Mouse (Mus musculus): Measurements from ENCODE around the gene Eng. TPM values are rescaled to one million over a fixed set of nuclear protein-coding genes. Genes with fewer than 3 reads are reported as not detected.
A peak's percentile ranks its signal among the peaks of the same experiment; 100 is the strongest.

The Eng gene
- total RNA-seq, 1 experiment: 18.3 TPM

GRCm38 (mm10) chr2:32604631-32605030, 41.8 kb upstream of the Eng start:
- Histone ChIP-seq H3K4me1 (ENCODE audit: control insufficient read depth in 2 of 2, insufficient read depth in 2 of 2, low read length in 2 of 2, poor library complexity in 1 of 2) (peaks cover 2 to 14% of the 10 kb centered on the region in 2 experiments; a peak in 2 of 4 replicates), H3K9me3 (ENCODE audit: control insufficient read depth, insufficient read depth, low read depth, low read length) (no peaks in the 10 kb centered on the region), H3K36me3 (ENCODE audit: control insufficient read depth, insufficient read depth, low read length, poor library complexity, severe bottlenecking) (no peaks in the 10 kb centered on the region), H3K27ac (ENCODE audit: insufficient read depth, low read depth, low read length, poor library complexity, severe bottlenecking) (no peak overlapping the region), H3K9ac (ENCODE audit: insufficient read depth, low read depth, low read length, poor library complexity, severe bottlenecking) (no peak overlapping the region), H3K4me3 (ENCODE audit: insufficient read depth in 1 of 2, low read depth in 1 of 2, low read length in 2 of 2, poor library complexity in 1 of 2, severe bottlenecking in 1 of 2) (no peak overlapping the region)
- TF ChIP-seq ZC3H11A (IDR thresholded peaks at IDR 0.05; ENCODE audit: borderline replicate concordance, low read depth, low read length) (no peak), HCFC1 (IDR thresholded peaks at IDR 0.05; ENCODE audit: borderline replicate concordance, insufficient read depth, low read length) (no peak), MAFK (IDR thresholded peaks at IDR 0.05; ENCODE audit: insufficient read depth, low read depth, low read length) (no peak), CHD2 (IDR thresholded peaks at IDR 0.05; ENCODE audit: low read depth, low read length) (no peak), ZNF384 (IDR thresholded peaks at IDR 0.05; ENCODE audit: low read depth, low read length) (no peak)
- in situ Hi-C loops (cut with MboI; ENCODE audit: low sequenced_read_pairs in 2 of 2, unreplicated experiment in 2 of 2): no loop called here
- DNase-seq (ENCODE audit: low read depth, low spot score): no peak

GRCm38 (mm10) chr2:32606161-32607142, 39.9 kb upstream of the Eng start:
- H3K27ac ChIP-seq (ENCODE audit: insufficient read depth, low read depth, low read length, poor library complexity, severe bottlenecking): no peak overlapping the region; the same call in 1 of the 2 replicates
- H3K4me3 ChIP-seq (ENCODE audit: insufficient read depth in 1 of 2, low read depth in 1 of 2, low read length in 2 of 2, poor library complexity in 1 of 2, severe bottlenecking in 1 of 2): peak overlapping the region; percentile 84 to 95
- H3K9me3 ChIP-seq (ENCODE audit: control insufficient read depth, insufficient read depth, low read depth, low read length): no peaks in the 10 kb centered on the region
- in situ Hi-C loops (cut with MboI; ENCODE audit: low sequenced_read_pairs in 2 of 2, unreplicated experiment in 2 of 2): no loop called here
- H3K9ac ChIP-seq (ENCODE audit: insufficient read depth, low read depth, low read length, poor library complexity, severe bottlenecking): peak overlapping the region; percentile 82
- DNase-seq (ENCODE audit: low read depth, low spot score): peak; percentile 80
- H3K36me3 ChIP-seq (ENCODE audit: control insufficient read depth, insufficient read depth, low read length, poor library complexity, severe bottlenecking): no peaks in the 10 kb centered on the region
- TF ChIP-seq HCFC1 (IDR thresholded peaks at IDR 0.05; ENCODE audit: borderline replicate concordance, insufficient read depth, low read length) (0 out of 2 replicates have a peak, but pooled peaks have one; percentile 60), ZC3H11A (IDR thresholded peaks at IDR 0.05; ENCODE audit: borderline replicate concordance, low read depth, low read length) (no peak)
- peaks cover 6 to 18% of the 10 kb centered on the region in 2 experiments; a peak in 3 of 4 replicates for H3K4me1 ChIP-seq (ENCODE audit: control insufficient read depth in 2 of 2, insufficient read depth in 2 of 2, low read length in 2 of 2, poor library complexity in 1 of 2)

GRCm38 (mm10) chr2:32607262-32607947, 39.0 kb upstream of the Eng start:
- H3K4me1 ChIP-seq (ENCODE audit: control insufficient read depth in 2 of 2, insufficient read depth in 2 of 2, low read length in 2 of 2, poor library complexity in 1 of 2): peaks cover 4 to 23% of the 10 kb centered on the region in 2 experiments; a peak in 3 of 4 replicates
- in situ Hi-C loops (cut with MboI; ENCODE audit: low sequenced_read_pairs in 2 of 2, unreplicated experiment in 2 of 2): no loop called here

GRCm38 (mm10) chr2:32608141-32608777, 38.1 kb upstream of the Eng start:
- H3K9me3 ChIP-seq (ENCODE audit: control insufficient read depth, insufficient read depth, low read depth, low read length): no peaks in the 10 kb centered on the region
- DNase-seq (ENCODE audit: low read depth, low spot score): peak; percentile 57
- TF ChIP-seq HCFC1 (IDR thresholded peaks at IDR 0.05; ENCODE audit: borderline replicate concordance, insufficient read depth, low read length) (no peak), ZNF384 (IDR thresholded peaks at IDR 0.05; ENCODE audit: low read depth, low read length) (no peak), ZC3H11A (IDR thresholded peaks at IDR 0.05; ENCODE audit: borderline replicate concordance, low read depth, low read length) (no peak), CHD2 (IDR thresholded peaks at IDR 0.05; ENCODE audit: low read depth, low read length) (no peak), MAFK (IDR thresholded peaks at IDR 0.05; ENCODE audit: insufficient read depth, low read depth, low read length) (no peak)
- H3K36me3 ChIP-seq (ENCODE audit: control insufficient read depth, insufficient read depth, low read length, poor library complexity, severe bottlenecking): peaks cover 5% of the 10 kb centered on the region; the same call in 1 of the 2 replicates
- peak overlapping the region; percentile 84 to 95 for H3K4me3 ChIP-seq (ENCODE audit: insufficient read depth in 1 of 2, low read depth in 1 of 2, low read length in 2 of 2, poor library complexity in 1 of 2, severe bottlenecking in 1 of 2)
- H3K4me1 ChIP-seq (ENCODE audit: control insufficient read depth in 2 of 2, insufficient read depth in 2 of 2, low read length in 2 of 2, poor library complexity in 1 of 2): peaks cover 4 to 22% of the 10 kb centered on the region in 2 experiments; a peak in 3 of 4 replicates
- in situ Hi-C loops (cut with MboI; ENCODE audit: low sequenced_read_pairs in 2 of 2, unreplicated experiment in 2 of 2): no loop called here
- H3K27ac ChIP-seq (ENCODE audit: insufficient read depth, low read depth, low read length, poor library complexity, severe bottlenecking): peak overlapping the region; percentile 0; the same call in 1 of the 2 replicates
- H3K9ac ChIP-seq (ENCODE audit: insufficient read depth, low read depth, low read length, poor library complexity, severe bottlenecking): peak overlapping the region; percentile 31; the same call in 1 of the 2 replicates

More at GRCm38 (mm10) chr2:32607262-32607947, 39.0 kb upstream of the Eng start:
- DNase-seq (ENCODE audit: low read depth, low spot score): no peak
- H3K4me3 ChIP-seq (ENCODE audit: insufficient read depth in 1 of 2, low read depth in 1 of 2, low read length in 2 of 2, poor library complexity in 1 of 2, severe bottlenecking in 1 of 2): peak overlapping the region; percentile 84 to 95
- H3K9me3 ChIP-seq (ENCODE audit: control insufficient read depth, insufficient read depth, low read depth, low read length): no peaks in the 10 kb centered on the region
- no peak overlapping the region for H3K27ac ChIP-seq (ENCODE audit: insufficient read depth, low read depth, low read length, poor library complexity, severe bottlenecking)
- TF ChIP-seq HCFC1 (IDR thresholded peaks at IDR 0.05; ENCODE audit: borderline replicate concordance, insufficient read depth, low read length) (no peak; the same call in 1 of the 2 replicates), ZC3H11A (IDR thresholded peaks at IDR 0.05; ENCODE audit: borderline replicate concordance, low read depth, low read length) (no peak), MAFK (IDR thresholded peaks at IDR 0.05; ENCODE audit: insufficient read depth, low read depth, low read length) (no peak), ZNF384 (IDR thresholded peaks at IDR 0.05; ENCODE audit: low read depth, low read length) (no peak), CHD2 (IDR thresholded peaks at IDR 0.05; ENCODE audit: low read depth, low read length) (no peak)
- no peaks in the 10 kb centered on the region for H3K36me3 ChIP-seq (ENCODE audit: control insufficient read depth, insufficient read depth, low read length, poor library complexity, severe bottlenecking)
- H3K9ac ChIP-seq (ENCODE audit: insufficient read depth, low read depth, low read length, poor library complexity, severe bottlenecking): peak overlapping the region; percentile 82

All from ES-E14 (cell line).